Mouse (Mus musculus) heart, embryonic 15.5 days (tissue): Measurements from ENCODE around the gene Slc22a6. TPM values are rescaled to one million over a fixed set of nuclear protein-coding genes. Genes with fewer than 3 reads are reported as not detected.

ENCODE experiments used
- ATAC-seq: fragments of 200-750 bp; cut with Nextera tagmentation; replicated peaks from 2 replicates; pipeline ENCODE4 v1.8.0; 2017; ENCODE audit warnings: low read depth, moderate TSS enrichment; ENCODE audit not compliant: insufficient number of reproducible peaks, insufficient read depth, low FRiP score
- H3K27ac ChIP-seq: fragments of 300-500 bp; sonication (generic); 2 replicates; pipeline ENCODE4 v1.5.1; 2015; ENCODE audit warnings: mild to moderate bottlenecking, inconsistent platforms
- H3K27me3 ChIP-seq: fragments of 300-500 bp; sonication (generic); 2 replicates; pipeline ENCODE4 v1.6.1; 2015; ENCODE audit warnings: inconsistent platforms
- H3K36me3 ChIP-seq: fragments of 300-500 bp; sonication (generic); 2 replicates; pipeline ENCODE4 v1.6.1; 2015; ENCODE audit warnings: mild to moderate bottlenecking, inconsistent platforms
- H3K4me1 ChIP-seq: fragments of 300-500 bp; sonication (generic); replicated peaks from 2 replicates; pipeline ENCODE4 v1.6.1; 2015; ENCODE audit warnings: inconsistent platforms
- H3K4me2 ChIP-seq: fragments of 300-500 bp; sonication (generic); 2 replicates; pipeline ENCODE4 v1.6.1; 2015; ENCODE audit warnings: inconsistent platforms, mild to moderate bottlenecking, moderate library complexity
- H3K4me3 ChIP-seq: fragments of 300-500 bp; sonication (generic); 2 replicates; pipeline ENCODE4 v1.5.1; 2015; ENCODE audit warnings: mild to moderate bottlenecking, inconsistent platforms
- H3K9ac ChIP-seq: fragments of 300-500 bp; sonication (generic); 2 replicates; pipeline ENCODE4 v1.6.1; 2015; ENCODE audit warnings: mild to moderate bottlenecking, inconsistent platforms
- H3K9me3 ChIP-seq: fragments of 300-500 bp; sonication (generic); replicated peaks from 2 replicates; pipeline ENCODE4 v1.6.1; 2016; ENCODE audit warnings: inconsistent platforms
- WGBS: fragments of 180-500 bp; shearing (Covaris S2); methylation state at CpG from one replicate; pipeline ENCODE4 v1.1.7; 2015; ENCODE audit warnings: mixed read lengths; 5-methylcytosine and 5-hydroxymethylcytosine counted together
- polyA plus RNA-seq: library from polyadenylated mRNA; unstranded; fragments of >200 nt; fragmentation: Nextera tagmentation; extraction: Ambion mirVana; gene quantifications from 2 replicates; pipeline ENCODE4 v1.2.1, GENCODE M21; 2015

The Slc22a6 gene
- polyA plus RNA-seq, 1 experiment from 2014 or later = not detected

GRCm38 (mm10) chr19:8587315-8587714 lies 30.5 kb upstream of the Slc22a6 start:
- H3K4me3 ChIP-seq = no peak overlapping the region
- H3K36me3 ChIP-seq = no peaks in the 10 kb centered on the region
- H3K27ac ChIP-seq = no peak overlapping the region
- H3K27me3 ChIP-seq = no peaks in the 10 kb centered on the region
- H3K9me3 ChIP-seq = no peaks in the 10 kb centered on the region
- H3K4me2 ChIP-seq = no peak overlapping the region
- WGBS = 58% methylated on average over 1 of the region's 1 CpGs
- ATAC-seq = no peak
- H3K9ac ChIP-seq = no peak overlapping the region
- no peaks in the 10 kb centered on the region for H3K4me1 ChIP-seq

GRCm38 (mm10) chr19:8590954-8591353 lies 26.9 kb upstream of the Slc22a6 start, which contains the start of gene Slc22a8:
Slc22a8 (plus strand) TSS chr19:8591254.
- Histone ChIP-seq H3K36me3 (no peaks in the 10 kb centered on the region), H3K4me2 (no peak within 1 kb of the TSS), H3K4me3 (no peak within 1 kb of the TSS), H3K9me3 (no peaks in the 10 kb centered on the region), H3K9ac (no peak within 1 kb of the TSS), H3K4me1 (peaks cover 8% of the 10 kb centered on the region), H3K27me3 (no peaks in the 10 kb centered on the region), H3K27ac (no peak within 1 kb of the TSS)
- ATAC-seq = no peak
- 65% methylated on average over 8 of the region's 8 CpGs for WGBS

GRCm38 (mm10) chr19:8592155-8592554 lies 25.7 kb upstream of the Slc22a6 start:
- ATAC-seq = no peak
- H3K36me3 ChIP-seq = no peaks in the 10 kb centered on the region
- 57% methylated on average over 2 of the region's 2 CpGs for WGBS

GRCm38 (mm10) chr19:8592873-8593408 lies 24.9 kb upstream of the Slc22a6 start:
- Histone ChIP-seq H3K9me3 (no peaks in the 10 kb centered on the region), H3K4me1 (peaks cover 8% of the 10 kb centered on the region), H3K36me3 (no peaks in the 10 kb centered on the region), H3K4me3 (no peak overlapping the region), H3K9ac (no peak overlapping the region), H3K4me2 (no peak overlapping the region), H3K27ac (no peak overlapping the region), H3K27me3 (no peaks in the 10 kb centered on the region)
- ATAC-seq = no peak
- 60% methylated on average over 6 of the region's 6 CpGs for WGBS

More at GRCm38 (mm10) chr19:8592155-8592554, 25.7 kb upstream of the Slc22a6 start:
- no peak overlapping the region for H3K4me2 ChIP-seq
- no peaks in the 10 kb centered on the region for H3K9me3 ChIP-seq
- no peak overlapping the region for H3K27ac ChIP-seq
- H3K27me3 ChIP-seq = no peaks in the 10 kb centered on the region
- H3K4me1 ChIP-seq = peaks cover 8% of the 10 kb centered on the region
- no peak overlapping the region for H3K4me3 ChIP-seq
- H3K9ac ChIP-seq = no peak overlapping the region

GRCm38 (mm10) chr19:8593833-8594232 lies 24.0 kb upstream of the Slc22a6 start:
- Histone ChIP-seq H3K4me2 (no peak overlapping the region), H3K9me3 (no peaks in the 10 kb centered on the region), H3K27me3 (no peaks in the 10 kb centered on the region), H3K4me1 (peaks cover 8% of the 10 kb centered on the region), H3K9ac (no peak overlapping the region), H3K27ac (no peak overlapping the region), H3K36me3 (no peaks in the 10 kb centered on the region), H3K4me3 (no peak overlapping the region)
- 83% methylated on average over 11 of the region's 11 CpGs for WGBS
- no peak for ATAC-seq

GRCm38 (mm10) chr19:8594518-8594917 lies 23.3 kb upstream of the Slc22a6 start:
- no peak overlapping the region for H3K4me3 ChIP-seq
- no peaks in the 10 kb centered on the region for H3K27me3 ChIP-seq
- H3K36me3 ChIP-seq = no peaks in the 10 kb centered on the region
- H3K4me1 ChIP-seq = peaks cover 8% of the 10 kb centered on the region
- no peak overlapping the region for H3K27ac ChIP-seq
- H3K9ac ChIP-seq = no peak overlapping the region
- WGBS = 0% methylated on average over 1 of the region's 1 CpGs
- no peak overlapping the region for H3K4me2 ChIP-seq
- no peaks in the 10 kb centered on the region for H3K9me3 ChIP-seq
- no peak; the same call in 1 of the 2 replicates for ATAC-seq

- H3K27ac ChIP-seq = no peak overlapping the region
- H3K4me3 ChIP-seq = no peak overlapping the region
- 82% methylated on average over 4 of the region's 4 CpGs for WGBS
- no peak overlapping the region for H3K4me2 ChIP-seq
- no peaks in the 10 kb centered on the region for H3K9me3 ChIP-seq
- ATAC-seq = no peak
- H3K27me3 ChIP-seq = no peaks in the 10 kb centered on the region
- no peaks in the 10 kb centered on the region for H3K36me3 ChIP-seq
- H3K9ac ChIP-seq = no peak overlapping the region
- peaks cover 13% of the 10 kb centered on the region for H3K4me1 ChIP-seq
Measured at GRCm38 (mm10) chr19:8597269-8597668, 20.6 kb upstream of the Slc22a6 start.

- no peaks in the 10 kb centered on the region for H3K9me3 ChIP-seq
- H3K4me2 ChIP-seq = no peak overlapping the region
- H3K4me1 ChIP-seq = peaks cover 16% of the 10 kb centered on the region
- H3K36me3 ChIP-seq = no peaks in the 10 kb centered on the region
- H3K4me3 ChIP-seq = no peak overlapping the region
- 81% methylated on average over 2 of the region's 2 CpGs for WGBS
- ATAC-seq = no peak
- no peak overlapping the region for H3K9ac ChIP-seq
- H3K27me3 ChIP-seq = no peaks in the 10 kb centered on the region
- H3K27ac ChIP-seq = no peak overlapping the region
Measured at GRCm38 (mm10) chr19:8599229-8599628, 18.6 kb upstream of the Slc22a6 start.

GRCm38 (mm10) chr19:8601922-8602321 lies 15.9 kb upstream of the Slc22a6 start:
- peaks cover 9% of the 10 kb centered on the region; the same call in 1 of the 2 replicates for H3K4me1 ChIP-seq
- 0 out of 2 replicates have a peak, but pooled peaks have one; percentile 35 for ATAC-seq
- H3K4me3 ChIP-seq = no peak overlapping the region
- no peaks in the 10 kb centered on the region for H3K36me3 ChIP-seq
- no peak overlapping the region for H3K9ac ChIP-seq
- no peak overlapping the region for H3K4me2 ChIP-seq
- no peaks in the 10 kb centered on the region for H3K27me3 ChIP-seq
- peak overlapping the region; percentile 10; the same call in 1 of the 2 replicates for H3K27ac ChIP-seq
- H3K9me3 ChIP-seq = no peaks in the 10 kb centered on the region

GRCm38 (mm10) chr19:8602914-8603313 lies 14.9 kb upstream of the Slc22a6 start:
- Histone ChIP-seq H3K4me1 (peaks cover 9% of the 10 kb centered on the region; the same call in 1 of the 2 replicates), H3K4me3 (no peak overlapping the region), H3K36me3 (no peaks in the 10 kb centered on the region), H3K27me3 (no peaks in the 10 kb centered on the region), H3K9me3 (no peaks in the 10 kb centered on the region), H3K27ac (no peak overlapping the region), H3K4me2 (no peak overlapping the region), H3K9ac (no peak overlapping the region)
- ATAC-seq = no peak
- WGBS = 35% methylated on average over 3 of the region's 3 CpGs

GRCm38 (mm10) chr19:8604536-8605240 lies 13.2 kb upstream of the Slc22a6 start:
- H3K9me3 ChIP-seq = no peaks in the 10 kb centered on the region
- 89% methylated on average over 8 of the region's 8 CpGs for WGBS

GRCm38 (mm10) chr19:8605241-8605558 lies 12.6 kb upstream of the Slc22a6 start:
- Histone ChIP-seq H3K4me2 (no peak overlapping the region), H3K9ac (no peak overlapping the region), H3K9me3 (no peaks in the 10 kb centered on the region), H3K27ac (no peak overlapping the region), H3K27me3 (no peaks in the 10 kb centered on the region), H3K4me3 (no peak overlapping the region), H3K36me3 (no peaks in the 10 kb centered on the region), H3K4me1 (peaks cover 9% of the 10 kb centered on the region; the same call in 1 of the 2 replicates)
- ATAC-seq = no peak
- WGBS = 70% methylated on average over 3 of the region's 3 CpGs

More at GRCm38 (mm10) chr19:8604536-8605240, 13.2 kb upstream of the Slc22a6 start:
- no peak for ATAC-seq
- H3K27me3 ChIP-seq = no peaks in the 10 kb centered on the region
- no peak overlapping the region for H3K9ac ChIP-seq
- H3K4me2 ChIP-seq = no peak overlapping the region
- no peak overlapping the region for H3K27ac ChIP-seq
- no peak overlapping the region for H3K4me3 ChIP-seq
- H3K36me3 ChIP-seq = no peaks in the 10 kb centered on the region
- peaks cover 9% of the 10 kb centered on the region; the same call in 1 of the 2 replicates for H3K4me1 ChIP-seq
